Mouse (Mus musculus): Measurements from ENCODE around the gene Nrsn2.

The Nrsn2 gene

DNA sequence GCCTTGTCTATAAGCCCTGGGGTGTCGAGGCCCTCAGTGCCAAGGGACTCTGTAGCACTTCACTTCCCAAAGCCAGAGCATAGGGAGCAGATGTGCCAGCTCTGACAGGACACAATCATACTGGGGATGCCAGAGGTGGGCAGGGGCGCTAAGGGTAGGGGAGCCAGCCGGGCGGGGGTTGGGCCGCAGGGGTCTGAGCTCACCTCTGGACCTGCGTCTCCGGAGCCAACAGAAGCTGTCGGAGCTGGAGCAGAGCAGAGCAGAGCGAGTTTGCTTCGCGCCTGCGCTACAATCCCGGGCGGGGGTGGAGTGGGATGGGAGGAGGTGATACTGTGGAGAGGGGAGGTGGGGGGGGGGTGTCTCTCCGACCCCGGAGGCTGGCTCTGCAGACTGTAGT, at the start of gene Nrsn2:
Gene Nrsn2, minus strand, starts transcription at position 294 of the 397 bp plus-strand sequence.
- DNase-seq (ENCODE audit: low read depth, low spot score), result no peak

DNA sequence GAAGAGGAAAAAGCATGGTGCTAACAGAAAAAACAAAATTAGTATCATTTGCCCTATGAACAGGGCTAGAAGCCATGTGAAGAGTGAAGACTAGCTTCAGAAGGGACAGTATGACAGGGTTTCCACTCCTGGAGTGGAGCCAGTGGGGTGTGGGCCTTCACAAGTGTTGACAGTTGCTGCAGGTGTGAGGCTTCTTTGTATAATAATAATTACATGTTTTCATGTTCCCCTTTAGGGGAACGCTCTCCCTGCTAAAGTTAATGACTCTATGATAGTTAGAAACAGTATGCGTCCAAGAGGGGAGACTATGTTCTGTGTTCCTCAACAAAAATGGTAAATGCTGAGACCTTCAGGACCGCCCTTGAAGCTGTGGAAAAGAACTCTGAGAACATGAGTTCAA, 39.3 kb upstream of the Nrsn2 start:
- DNase-seq (ENCODE audit: low read depth, low spot score), result no peak

DNA sequence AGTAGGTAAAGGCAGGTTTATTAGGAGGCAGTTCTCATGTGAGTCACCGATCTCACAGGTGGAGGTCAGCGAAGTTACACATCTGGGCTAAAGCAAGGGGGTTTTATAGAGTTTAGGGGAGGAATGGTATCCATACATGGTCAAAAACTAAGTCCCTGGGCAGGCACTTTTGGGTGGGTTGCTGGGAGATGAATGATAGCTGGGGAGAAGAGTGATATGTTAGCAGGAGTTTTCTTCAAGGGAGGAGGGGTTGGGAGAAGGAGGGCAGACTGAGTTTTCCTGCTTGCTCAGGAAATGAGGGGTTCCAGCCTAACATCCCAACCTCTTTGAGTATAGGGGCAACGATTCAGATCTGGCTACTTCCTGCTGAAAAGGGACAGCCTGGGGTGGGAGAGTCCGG, 38.8 kb upstream of the Nrsn2 start, which contains the start of gene 6820408C15Rik:
Gene 6820408C15Rik, plus strand, starts transcription at position 301 of the 400 bp plus-strand sequence.
- no peak for DNase-seq (ENCODE audit: low read depth, low spot score)

DNA sequence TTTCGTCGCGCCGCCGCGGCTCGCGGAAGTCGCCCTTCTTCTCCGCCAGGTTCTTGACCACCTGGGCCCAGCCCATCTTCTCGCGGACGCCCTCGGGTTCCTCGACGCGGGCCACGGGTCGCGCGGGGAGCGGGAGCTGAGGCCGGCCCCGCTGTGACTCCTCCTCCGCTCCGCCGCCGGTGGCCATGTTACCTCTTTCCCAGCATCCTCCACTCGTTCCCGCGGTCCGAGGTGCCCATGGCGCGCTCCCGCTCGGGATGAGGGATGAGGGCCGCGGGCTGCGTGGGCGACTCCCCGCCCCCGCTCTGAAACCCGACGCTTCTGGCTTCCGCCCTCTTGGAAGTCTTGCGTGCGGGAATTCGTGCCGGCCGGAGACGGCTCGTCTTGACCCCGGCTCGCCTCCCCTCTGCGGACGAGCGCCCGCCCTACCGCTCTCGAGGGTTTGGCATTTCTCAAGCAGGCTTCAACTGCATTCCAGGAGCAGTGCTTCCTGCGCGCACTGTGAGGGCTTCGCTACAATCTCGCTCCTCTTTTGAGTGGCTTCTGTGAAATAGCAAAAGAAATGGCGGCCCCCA, 38.2 kb upstream of the Nrsn2 start, which contains the start of gene Zcchc3:
Gene Zcchc3, minus strand, starts transcription at position 437 of the 575 bp plus-strand sequence.
- peak; percentile 60 for DNase-seq (ENCODE audit: low read depth, low spot score)

DNA sequence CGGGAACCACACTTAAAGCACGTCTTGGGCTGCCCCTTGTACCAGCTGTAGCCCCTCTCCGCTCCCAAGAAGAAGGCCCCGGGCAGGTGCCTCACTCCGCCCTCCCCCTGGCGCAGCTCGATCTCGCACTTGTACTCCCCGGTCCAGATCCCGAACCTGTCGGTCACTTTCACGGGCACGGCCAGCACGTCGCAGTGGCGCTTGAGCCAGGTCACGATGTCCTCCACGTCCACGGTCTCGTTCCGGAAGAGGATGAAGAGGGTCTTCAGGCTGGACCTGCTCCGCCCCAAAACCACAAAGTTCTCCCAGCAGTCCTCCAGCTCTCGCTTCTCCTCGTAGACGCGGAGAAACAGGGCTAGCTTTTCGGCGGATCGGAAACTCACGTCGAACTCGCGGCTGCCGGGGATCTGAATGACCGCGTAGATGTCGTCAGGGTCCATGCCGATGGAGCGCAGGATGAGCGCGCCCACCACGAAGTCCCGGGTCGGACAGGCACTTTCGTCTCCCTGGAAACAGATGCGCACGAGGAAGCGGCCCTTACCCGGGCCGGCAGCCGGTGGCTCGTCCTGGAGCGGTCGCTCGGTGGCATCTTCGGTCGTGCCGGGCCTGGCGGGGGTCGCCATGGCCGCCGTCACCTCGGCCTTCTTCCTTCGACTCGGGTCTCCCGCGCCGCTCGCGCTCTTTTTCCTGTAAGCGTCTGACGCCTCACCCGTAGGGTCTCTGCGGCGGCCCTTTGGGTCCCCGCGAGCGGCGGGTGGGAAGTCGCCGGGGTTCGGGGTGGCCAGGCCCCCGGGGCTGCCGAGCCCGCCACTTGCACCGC, 37.5 kb upstream of the Nrsn2 start:
- DNase-seq (ENCODE audit: low read depth, low spot score), result no peak

DNA sequence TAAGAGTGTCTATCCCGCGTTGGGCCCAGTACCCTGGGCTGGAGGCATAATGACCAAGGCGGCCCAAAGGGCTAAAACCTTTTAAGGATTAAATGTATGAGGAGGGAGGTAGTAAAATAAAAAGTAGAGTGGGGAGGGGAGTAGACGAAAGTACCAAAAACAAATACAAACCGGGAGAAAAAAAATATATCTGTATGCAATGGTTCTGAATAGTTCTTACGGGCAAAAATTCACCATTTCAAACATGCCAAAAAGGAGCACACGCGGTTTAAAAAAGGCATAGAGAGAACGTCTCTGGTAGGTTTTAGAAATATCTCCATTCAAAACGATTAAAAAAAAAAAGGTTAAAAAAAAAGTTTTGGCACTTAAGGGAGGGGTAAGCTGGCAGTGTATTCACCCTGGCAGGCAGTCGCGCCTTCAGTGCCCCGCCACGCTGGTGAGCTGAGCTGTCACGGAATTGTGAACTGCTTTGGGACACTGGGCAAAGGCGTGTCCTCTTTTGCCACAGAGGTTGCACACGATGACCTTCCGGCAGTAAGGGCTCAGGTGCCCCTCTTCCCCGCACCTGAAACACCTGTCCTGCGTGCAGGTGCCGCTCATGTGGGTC, 36.8 kb upstream of the Nrsn2 start:
- no peak for DNase-seq (ENCODE audit: low read depth, low spot score)

DNA sequence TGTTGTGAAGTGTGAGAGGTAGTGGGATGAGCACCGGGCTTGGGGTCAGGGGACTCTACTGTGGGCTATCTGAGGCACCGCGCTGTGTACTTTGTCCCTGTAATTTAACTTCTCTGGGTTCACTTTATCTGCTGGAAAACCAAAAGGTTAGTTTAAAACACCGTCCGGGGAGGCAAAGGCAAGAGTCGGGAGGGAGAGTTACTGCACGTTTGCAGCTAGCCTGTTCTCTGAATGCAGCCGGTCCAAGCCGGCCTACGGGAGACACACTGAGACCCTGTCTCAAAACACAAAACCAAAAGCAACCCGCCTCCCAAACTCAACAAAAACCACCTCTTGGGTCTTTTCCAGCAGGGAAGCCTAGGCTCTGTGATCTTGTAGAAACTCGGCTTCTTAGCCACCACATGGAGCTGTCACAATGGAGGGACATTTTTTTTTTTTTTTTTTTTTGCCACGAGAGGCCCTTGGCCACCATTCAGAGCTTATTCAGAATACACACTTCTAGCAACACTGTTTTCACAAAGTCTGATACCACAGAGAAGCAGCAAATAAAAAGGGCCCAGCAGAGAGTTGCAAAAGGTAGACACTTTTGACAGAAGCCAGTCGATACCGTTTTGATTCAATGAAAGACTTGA, 36.2 kb upstream of the Nrsn2 start:
- no peak for DNase-seq (ENCODE audit: low read depth, low spot score)

DNA sequence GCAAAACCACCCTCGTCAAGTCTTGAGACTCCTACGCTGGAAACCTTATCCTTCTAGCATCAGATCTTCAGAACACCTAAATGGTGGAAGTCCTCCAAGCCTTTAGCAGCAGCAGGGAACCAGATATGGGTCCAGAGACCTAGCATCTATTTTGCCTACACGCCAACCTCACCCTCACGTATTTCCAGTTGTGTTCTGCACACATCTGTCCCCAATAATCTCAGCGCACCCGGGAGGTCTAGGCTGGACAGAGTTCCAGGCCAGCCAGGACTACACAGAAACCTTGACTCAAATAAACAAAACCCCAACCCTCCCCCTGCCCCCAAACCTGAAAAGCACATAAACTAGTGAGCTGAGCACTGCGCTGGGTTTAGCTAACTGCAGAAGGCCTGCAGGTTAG, 35.0 kb upstream of the Nrsn2 start:
- no peak for DNase-seq (ENCODE audit: low read depth, low spot score)

DNA sequence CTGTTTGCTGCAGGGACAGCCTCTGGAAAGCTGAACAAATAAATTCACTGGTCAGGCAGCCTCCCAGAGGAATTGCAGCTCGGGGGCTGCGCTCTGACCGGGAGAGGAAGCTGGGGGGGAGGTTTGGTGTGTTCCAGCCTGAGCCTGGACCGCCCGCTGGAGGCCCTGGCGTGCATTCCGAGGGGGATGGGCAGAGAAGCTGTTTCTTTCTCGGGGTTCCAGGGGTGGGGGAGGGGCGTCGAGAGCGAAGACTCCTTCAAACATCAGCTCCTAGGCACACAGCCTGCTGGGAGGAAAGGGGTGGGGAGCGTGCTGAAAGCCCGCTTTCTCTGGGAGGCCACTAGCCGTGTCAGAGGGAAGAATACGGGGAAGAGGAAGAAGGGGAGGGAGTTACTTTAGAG, 34.5 kb upstream of the Nrsn2 start:
- DNase-seq (ENCODE audit: low read depth, low spot score), result peak; percentile 46

DNA sequence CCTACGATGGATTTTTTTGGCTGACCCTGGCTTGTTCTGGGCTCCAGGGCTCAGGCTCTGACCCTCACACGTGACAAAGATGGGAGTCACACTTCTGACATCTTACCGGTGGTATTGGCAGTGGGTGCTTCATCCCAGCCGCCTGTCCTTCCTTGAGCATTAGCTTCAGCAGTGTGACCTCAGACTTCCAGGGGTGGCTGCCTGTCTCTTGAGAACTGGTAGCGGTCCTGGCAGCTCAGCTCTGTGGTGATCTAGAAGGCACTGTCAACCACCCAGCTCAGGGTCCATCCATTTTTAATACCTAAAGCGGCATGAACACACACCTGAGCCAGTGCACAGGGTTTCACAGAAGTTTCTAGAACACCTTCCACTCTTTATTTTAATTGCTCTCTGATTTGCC, 33.3 kb upstream of the Nrsn2 start:
- no peak for DNase-seq (ENCODE audit: low read depth, low spot score)

DNA sequence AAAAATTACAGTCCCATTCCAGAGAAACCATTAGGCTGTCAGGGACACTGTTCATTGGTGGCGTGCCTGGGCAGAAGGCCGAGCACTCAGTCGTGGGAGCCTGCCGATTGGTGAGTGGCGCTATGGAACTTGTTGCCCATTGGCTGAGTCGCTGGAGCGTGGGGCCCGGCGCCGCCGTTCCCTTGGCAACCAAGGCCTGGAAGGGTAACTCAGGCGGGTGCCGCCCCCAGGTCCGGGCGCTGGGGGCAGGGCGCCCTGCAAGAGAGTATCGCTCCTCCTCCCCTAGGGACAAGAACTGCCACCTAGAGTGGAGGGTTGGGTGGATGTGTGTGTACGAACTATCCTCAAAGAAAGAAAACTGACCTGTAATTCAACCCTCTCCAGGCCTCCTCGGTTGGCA, 29.7 kb upstream of the Nrsn2 start:
- DNase-seq (ENCODE audit: low read depth, low spot score), result peak; percentile 84

DNA sequence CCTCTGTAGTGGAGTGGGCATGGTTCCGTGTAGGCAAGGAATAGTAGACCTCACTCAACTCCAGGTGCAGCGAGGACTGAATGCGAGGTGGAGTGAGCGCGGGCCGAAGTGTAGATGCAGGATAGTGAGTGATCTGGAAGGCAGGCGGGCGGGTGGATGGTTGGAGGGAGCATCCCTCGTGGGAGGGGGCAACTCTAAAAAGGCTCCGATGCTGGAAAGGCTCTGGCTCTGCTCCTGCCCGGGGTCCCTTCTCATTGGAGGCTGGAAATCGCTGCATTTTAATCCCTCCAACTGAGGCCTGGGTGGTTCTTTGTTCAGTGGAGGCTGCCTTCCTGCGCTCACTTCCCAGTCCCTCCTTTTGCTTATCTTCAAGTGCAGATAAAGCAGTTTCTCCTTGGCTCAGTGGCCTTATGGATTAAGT, 22.7 kb upstream of the Nrsn2 start:
- DNase-seq (ENCODE audit: low read depth, low spot score), result no peak

DNA sequence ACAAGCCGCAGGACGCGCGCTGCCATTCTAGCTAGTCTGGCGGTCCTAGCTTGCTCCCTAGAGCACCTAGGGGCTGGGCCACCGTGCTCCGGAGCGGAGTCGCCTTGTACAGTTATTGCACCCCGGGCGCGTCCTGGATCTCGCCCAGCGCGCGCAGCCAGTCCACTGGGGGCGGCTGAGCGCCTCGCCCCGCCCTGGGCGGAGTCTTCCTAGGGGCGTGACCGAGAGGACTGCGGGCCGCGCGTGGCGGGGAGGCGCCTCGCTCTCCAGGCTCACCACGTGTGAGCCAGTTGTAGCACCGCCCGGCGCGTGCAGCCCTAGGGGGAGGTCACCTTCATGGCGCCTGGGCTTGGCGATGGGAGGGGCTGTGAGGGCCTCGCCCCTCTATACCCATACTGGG, 22.3 kb upstream of the Nrsn2 start:
- peak; percentile 76 for DNase-seq (ENCODE audit: low read depth, low spot score)

DNA sequence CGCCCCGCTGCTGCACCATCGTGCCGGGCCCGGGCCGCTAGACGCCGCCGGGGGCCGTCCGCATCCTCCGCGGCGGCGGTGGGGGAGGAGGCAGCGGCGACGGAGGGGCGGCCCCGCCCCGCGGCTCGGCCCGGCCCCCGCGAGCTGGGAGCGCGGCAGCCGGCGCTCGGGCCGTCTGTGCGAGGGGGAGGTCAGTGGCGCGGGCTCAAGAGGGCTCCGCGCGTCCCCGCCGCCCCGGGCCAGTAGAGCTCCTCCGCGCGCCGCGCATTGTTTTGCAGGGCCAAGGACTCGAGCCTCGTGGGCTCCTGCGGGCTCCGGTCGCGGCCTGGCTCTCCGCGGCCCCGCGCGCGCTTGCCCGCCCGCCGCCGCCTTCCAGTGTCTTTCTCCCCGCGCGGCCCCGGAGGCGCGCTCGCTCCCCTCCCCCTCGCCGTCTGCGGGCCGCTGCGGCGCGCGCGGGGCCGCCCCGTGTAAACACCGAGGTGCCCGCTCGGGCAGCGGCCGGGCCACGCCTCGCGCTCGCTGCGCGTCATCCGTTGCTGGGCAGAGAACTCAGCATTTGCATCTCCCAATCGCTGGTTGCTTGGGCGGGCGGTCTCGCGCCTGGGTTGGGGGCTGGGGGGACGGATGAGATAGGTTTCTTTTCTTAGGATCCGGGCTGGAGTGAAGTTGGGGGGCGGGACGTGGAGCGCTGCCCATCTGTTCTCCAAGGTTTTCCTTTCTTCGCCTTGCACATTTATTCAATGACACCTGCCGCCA, 21.4 kb upstream of the Nrsn2 start, which contains the start of gene Sox12:
Gene Sox12, minus strand, starts transcription at position 384 of the 756 bp plus-strand sequence.
- peak; percentile 86 for DNase-seq (ENCODE audit: low read depth, low spot score)

DNA sequence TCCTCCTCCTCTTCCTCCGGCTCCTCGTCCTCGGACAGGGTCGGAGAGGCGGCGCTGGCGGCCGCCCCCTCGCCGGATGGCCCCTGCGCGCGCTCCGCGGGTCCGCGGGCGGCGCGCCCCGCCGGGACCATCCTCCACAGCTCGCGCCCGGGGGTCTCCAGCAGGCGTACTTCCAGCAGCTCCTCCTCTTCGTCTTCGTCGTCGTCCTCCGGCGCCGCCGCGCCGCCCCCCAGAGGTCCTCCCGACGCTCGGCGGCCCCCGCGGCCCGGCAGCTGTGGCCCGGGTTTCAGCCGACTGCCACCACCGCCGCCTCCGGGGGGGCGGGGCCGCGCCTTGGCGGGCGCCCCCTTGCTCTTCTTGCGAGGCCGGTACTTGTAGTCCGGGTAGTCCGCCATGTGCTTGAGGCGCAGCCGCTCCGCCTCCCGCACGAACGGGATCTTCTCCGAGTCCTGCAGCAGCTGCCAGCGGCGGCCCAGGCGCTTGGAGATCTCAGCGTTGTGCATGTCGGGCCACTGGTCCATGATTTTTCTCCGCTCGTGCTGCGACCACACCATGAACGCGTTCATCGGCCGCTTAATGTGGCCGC, 20.7 kb upstream of the Nrsn2 start:
- peak; percentile 54 for DNase-seq (ENCODE audit: low read depth, low spot score)

DNA sequence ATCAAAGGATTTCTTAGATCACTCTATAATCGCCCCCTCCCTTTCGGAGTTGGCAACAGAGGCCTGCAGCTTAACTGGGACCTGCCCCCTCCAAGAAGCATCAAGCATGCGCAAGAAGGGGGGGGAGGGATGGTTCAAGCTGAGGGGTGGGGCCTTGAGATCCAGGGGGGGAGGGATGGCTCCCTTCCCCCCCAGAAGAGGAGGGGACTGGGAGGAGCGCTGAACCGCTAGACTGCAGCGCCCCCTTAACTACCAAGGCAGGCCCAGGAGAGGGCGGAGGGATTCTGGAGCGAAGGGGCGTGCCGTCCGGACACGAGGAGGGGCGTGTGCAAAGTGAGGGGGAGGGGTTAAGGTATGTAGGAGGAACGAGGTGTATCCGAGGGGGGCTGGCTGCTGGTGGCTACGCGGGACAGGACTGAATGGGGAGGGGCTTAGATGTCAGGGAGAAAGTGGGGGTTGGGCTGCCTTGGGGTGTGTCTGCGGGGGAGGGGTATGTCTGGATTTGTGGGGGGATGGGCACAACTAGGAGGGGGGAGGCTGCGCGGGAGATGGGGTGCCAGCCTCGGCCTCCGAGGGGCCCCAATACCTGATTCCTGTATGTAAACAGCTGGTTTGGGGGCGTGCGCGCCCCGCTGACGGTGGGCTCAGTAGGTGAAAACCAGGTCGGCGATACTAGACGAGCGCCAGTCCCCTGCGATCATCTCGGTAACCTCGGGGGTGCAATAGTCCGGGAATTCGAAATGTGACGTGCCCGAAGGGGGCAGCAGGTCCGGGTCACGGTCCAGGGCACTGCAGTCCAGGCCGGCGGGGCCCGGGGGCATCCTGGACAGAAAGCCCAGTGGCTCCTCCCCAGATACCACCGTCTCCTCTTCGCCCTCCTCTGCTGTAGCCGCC, 19.9 kb upstream of the Nrsn2 start:
- peak; percentile 76 for DNase-seq (ENCODE audit: low read depth, low spot score)

DNA sequence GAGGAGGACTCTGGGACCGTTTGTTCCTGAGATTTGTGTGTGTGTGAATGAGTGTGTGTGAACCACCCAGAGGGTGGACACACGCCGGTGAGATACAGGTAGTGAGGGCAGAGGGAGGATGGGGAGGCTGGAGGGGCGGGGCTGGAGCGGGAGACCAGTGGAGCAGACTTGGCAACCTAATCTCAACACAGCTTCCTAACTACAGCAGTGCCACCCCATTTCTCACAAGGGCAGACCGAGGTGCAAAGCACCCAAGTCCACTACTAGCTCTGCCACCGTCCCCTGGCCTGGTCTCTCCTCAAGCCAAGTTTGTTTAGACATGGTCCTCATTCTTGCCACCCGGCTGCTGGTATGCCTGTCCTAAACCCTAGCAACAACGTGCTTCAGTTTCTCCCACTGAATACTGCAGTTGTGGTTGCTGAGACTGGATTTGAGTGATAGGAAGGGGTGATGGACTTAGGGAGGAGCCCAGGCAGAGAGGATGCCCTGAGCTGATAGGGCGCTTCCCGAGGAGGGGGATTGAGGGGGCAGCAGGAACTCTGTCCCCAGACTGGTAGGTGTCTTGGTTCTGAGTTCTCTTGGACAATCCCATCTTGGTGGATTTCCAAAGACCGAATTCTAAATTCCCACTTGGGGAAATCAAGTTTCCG, 19.0 kb upstream of the Nrsn2 start:
- no peak for DNase-seq (ENCODE audit: low read depth, low spot score)

DNA sequence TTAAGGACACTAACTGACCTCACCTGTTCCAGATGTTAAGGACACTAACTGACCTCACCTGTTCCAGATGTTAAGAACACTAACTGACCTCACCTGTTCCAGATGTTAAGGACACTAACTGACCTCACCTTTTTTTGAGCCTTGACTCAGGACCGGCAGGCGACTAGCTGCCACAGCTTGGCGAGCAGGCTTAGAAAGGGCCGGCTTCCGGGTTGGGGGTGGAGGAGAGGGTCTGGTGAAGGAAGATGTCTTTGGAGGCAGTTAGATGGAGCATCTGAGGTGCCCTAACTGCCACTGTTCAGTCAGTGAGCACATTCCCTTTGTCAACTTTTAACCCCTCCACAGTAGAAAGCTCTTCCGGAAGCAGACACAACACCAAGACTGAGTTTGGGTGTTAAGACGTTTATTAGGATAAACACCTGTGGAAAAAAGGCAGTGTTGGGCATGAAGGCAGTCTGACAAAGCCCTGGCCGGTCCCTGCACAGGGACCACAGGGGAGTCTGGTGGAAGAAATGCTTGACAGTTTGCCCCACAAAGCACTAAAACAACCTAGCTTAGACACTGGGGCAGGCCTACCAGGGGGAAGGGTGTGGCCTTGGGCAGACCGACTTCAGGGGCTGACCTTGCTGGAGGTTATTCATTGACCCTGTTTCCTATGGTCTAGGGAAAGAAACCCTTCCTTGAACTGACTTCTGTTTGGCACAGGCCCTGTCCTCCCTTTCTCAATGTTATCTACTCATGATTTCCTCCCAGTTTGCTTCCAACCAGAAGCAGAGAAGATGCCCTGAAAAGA, 17.0 kb upstream of the Nrsn2 start:
- DNase-seq (ENCODE audit: low read depth, low spot score), result no peak

DNA sequence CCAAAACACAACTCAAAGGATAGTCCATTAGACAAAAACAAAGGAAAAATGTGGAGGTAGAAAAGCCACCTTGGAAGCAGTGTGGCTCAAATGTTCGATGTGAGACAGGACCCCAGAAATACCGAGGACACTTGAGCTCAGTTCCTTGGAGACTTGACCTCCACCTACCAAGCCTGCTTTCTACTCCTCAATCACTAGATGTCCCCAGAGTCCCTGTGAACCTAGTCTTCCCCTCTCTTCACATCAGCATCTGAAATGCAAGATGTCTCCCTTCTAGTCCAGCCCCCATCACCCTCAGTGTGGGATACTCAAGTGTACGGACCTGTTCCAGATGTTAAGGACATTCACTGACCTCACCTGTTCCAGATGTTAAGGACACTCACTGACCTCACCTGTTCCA, 16.3 kb upstream of the Nrsn2 start:
- DNase-seq (ENCODE audit: low read depth, low spot score), result peak; percentile 30

All from skeletal muscle tissue, adult 2 months (tissue).